23 mouse cellular contexts compared by ENCODE assay signal in the genomic region with DNA sequence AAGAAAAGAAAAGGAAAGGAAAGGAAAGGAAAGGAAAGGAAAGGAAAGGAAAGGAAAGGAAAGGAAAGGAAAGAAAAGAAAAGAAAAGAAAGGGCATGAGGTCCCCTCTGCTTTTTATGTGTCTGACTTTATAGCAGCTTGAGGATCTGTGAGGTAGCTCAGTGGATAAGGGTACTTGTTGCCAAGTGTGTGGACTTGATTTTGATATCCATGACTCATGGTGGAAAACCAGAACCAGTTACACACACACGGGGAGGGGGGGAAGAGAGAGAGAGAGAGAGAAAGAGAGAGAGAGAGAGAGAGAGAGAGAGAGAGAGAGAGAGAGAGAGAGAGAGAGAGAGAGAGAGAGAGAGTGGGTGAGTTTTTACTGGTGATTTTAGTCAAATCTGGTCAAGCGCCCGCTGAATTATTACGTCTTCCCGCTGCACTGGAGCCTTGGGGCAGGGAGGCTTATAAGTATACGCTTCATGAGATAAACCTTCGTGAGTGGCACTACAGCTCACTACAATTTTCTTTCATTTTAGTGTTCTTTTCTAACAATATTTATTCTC.
A peak's percentile ranks its signal among the peaks of the same experiment; 100 is the strongest.
DNase-seq lines count a peak whose midpoint lies in the region; ATAC-seq and TF ChIP-seq lines count a peak whose summit lies in the region.
"Had no signal": no experiment of that assay in that cellular context is flagged by ENCODE, and none has a peak within 500 bp of the region (broad histone marks: within the 10 kb centered on the region; RNA-seq: fewer than 3 reads in every experiment).

No protein-coding gene starts in this region.

- no peaks in the 10 kb centered on the region for H3K79me2 ChIP-seq in MEL (ENCODE audit: control insufficient read depth, insufficient read depth, low read length, poor library complexity)

- 74% methylated on average over 7 of the region's 7 CpGs for WGBS in heart, embryonic 15.5 days
- 88% methylated on average over 7 of the region's 7 CpGs for WGBS in midbrain, embryonic 11.5 days
- WGBS in midbrain, embryonic 15.5 days = 88% methylated on average over 7 of the region's 7 CpGs

- no peak overlapping the region for H3K9ac ChIP-seq in heart, embryonic 15.5 days
- no peak overlapping the region for H3K9ac ChIP-seq in midbrain, embryonic 11.5 days (ENCODE audit: low read length)
- H3K9ac ChIP-seq in midbrain, embryonic 15.5 days = no peak overlapping the region
- H3K9ac ChIP-seq in MEL (ENCODE audit: control insufficient read depth, low read depth, low read length, poor library complexity, severe bottlenecking) = no peak overlapping the region
- H3K9ac ChIP-seq: embryonic facial prominence, embryonic 13.5 days; forebrain, embryonic 12.5 days; hindbrain, embryonic 15.5 days had no signal

- H3K27ac ChIP-seq in heart, embryonic 15.5 days = 0 out of 2 replicates have a peak overlapping the region, but pooled peaks have one; percentile 20
- no peak overlapping the region for H3K27ac ChIP-seq in midbrain, embryonic 11.5 days (ENCODE audit: low read depth, low read length)
- no peak overlapping the region for H3K27ac ChIP-seq in midbrain, embryonic 15.5 days
- H3K27ac ChIP-seq in MEL (ENCODE audit: control insufficient read depth, low read depth, low read length) = no peak overlapping the region
- H3K27ac ChIP-seq: embryonic facial prominence, embryonic 13.5 days; forebrain, embryonic 12.5 days; heart, embryonic 10.5 days; hindbrain, embryonic 15.5 days had no signal

- peaks cover 6% of the 10 kb centered on the region for H3K4me1 ChIP-seq in heart, embryonic 15.5 days (replicated peaks)
- H3K4me1 ChIP-seq in midbrain, embryonic 11.5 days (ENCODE audit: control insufficient read depth, insufficient read depth, low read length) = no peaks in the 10 kb centered on the region
- H3K4me1 ChIP-seq in midbrain, embryonic 15.5 days = no peaks in the 10 kb centered on the region
- H3K4me1 ChIP-seq in MEL (ENCODE audit: control insufficient read depth in 1 of 2, insufficient read depth in 2 of 2, low read length in 2 of 2) = peaks cover 3 to 14% of the 10 kb centered on the region in 2 experiments; a peak in 3 of 4 replicates
- H3K4me1 ChIP-seq: hindbrain, embryonic 15.5 days had no signal

- H3K4me2 ChIP-seq in heart, embryonic 15.5 days = no peak overlapping the region
- no peak overlapping the region for H3K4me2 ChIP-seq in midbrain, embryonic 11.5 days
- H3K4me2 ChIP-seq in midbrain, embryonic 15.5 days = no peak overlapping the region
- H3K4me2 ChIP-seq: embryonic facial prominence, embryonic 13.5 days; forebrain, embryonic 12.5 days; hindbrain, embryonic 15.5 days had no signal

- no peak for TF ChIP-seq RAD21 in MEL (IDR thresholded peaks at IDR 0.05; ENCODE audit: low read depth, low read length)

- no peak for TF ChIP-seq CTCF in MEL (IDR thresholded peaks at IDR 0.05 in 2 of 3, conservative IDR thresholded peaks at IDR 0.05 in 1 of 3; ENCODE audit: control insufficient read depth in 1 of 3, insufficient read depth in 1 of 3, low read depth in 2 of 3, low read length in 3 of 3, poor library complexity in 1 of 3, severe bottlenecking in 1 of 3)

- H3K4me3 ChIP-seq in heart, embryonic 15.5 days = no peak overlapping the region
- H3K4me3 ChIP-seq in midbrain, embryonic 11.5 days (ENCODE audit: low read depth, low read length) = no peak overlapping the region
- H3K4me3 ChIP-seq in midbrain, embryonic 15.5 days = no peak overlapping the region
- no peak overlapping the region for H3K4me3 ChIP-seq in MEL (ENCODE audit: control insufficient read depth in 1 of 2, insufficient read depth in 1 of 2, low read depth in 2 of 2, low read length in 2 of 2)
- H3K4me3 ChIP-seq: embryonic facial prominence, embryonic 13.5 days; forebrain, embryonic 12.5 days; heart, embryonic 10.5 days; hindbrain, embryonic 15.5 days had no signal

- TF ChIP-seq EP300 in MEL (IDR thresholded peaks at IDR 0.05; ENCODE audit: low read depth in 1 of 2, low read length in 2 of 2) = no peak

- H3K27me3 ChIP-seq in heart, embryonic 15.5 days = no peaks in the 10 kb centered on the region
- H3K27me3 ChIP-seq in midbrain, embryonic 11.5 days (ENCODE audit: control insufficient read depth, insufficient read depth, low read length) = no peaks in the 10 kb centered on the region
- H3K27me3 ChIP-seq in midbrain, embryonic 15.5 days (replicated peaks) = no peaks in the 10 kb centered on the region
- H3K27me3 ChIP-seq in MEL (ENCODE audit: control insufficient read depth in 1 of 2, insufficient read depth in 2 of 2, low read length in 2 of 2) = no peaks in the 10 kb centered on the region
- H3K27me3 ChIP-seq: embryonic facial prominence, embryonic 13.5 days; forebrain, embryonic 12.5 days; hindbrain, embryonic 15.5 days; Patski had no signal

- no peak for TF ChIP-seq POLR2A in MEL (IDR thresholded peaks at IDR 0.05; ENCODE audit: control insufficient read depth in 1 of 2, insufficient read depth in 1 of 2, low read depth in 1 of 2, low read length in 2 of 2, poor library complexity in 1 of 2)

- ATAC-seq in heart, embryonic 15.5 days (replicated peaks; ENCODE audit: insufficient number of reproducible peaks, insufficient read depth, low FRiP score, low read depth) = no peak
- no peak for ATAC-seq in midbrain, embryonic 11.5 days (ENCODE audit: low FRiP score)
- ATAC-seq in midbrain, embryonic 15.5 days (replicated peaks) = no peak
- ATAC-seq: activated CD4-positive, CD25-positive, alpha-beta regulatory T cell, adult 4 months; CD4-positive, CD25-positive, alpha-beta regulatory T cell, adult 4 months; forebrain, embryonic 16.5 days; Patski had no signal

- H3K36me3 ChIP-seq in heart, embryonic 15.5 days = no peaks in the 10 kb centered on the region
- no peaks in the 10 kb centered on the region for H3K36me3 ChIP-seq in midbrain, embryonic 11.5 days (ENCODE audit: control insufficient read depth, insufficient read depth, low read length)
- H3K36me3 ChIP-seq in midbrain, embryonic 15.5 days (replicated peaks) = no peaks in the 10 kb centered on the region
- H3K36me3 ChIP-seq in MEL (ENCODE audit: control insufficient read depth in 1 of 2, insufficient read depth in 2 of 2, low read length in 2 of 2) = peaks cover 0 to 10% of the 10 kb centered on the region in 2 experiments; a peak in 2 of 4 replicates
- H3K36me3 ChIP-seq: embryonic facial prominence, embryonic 13.5 days; forebrain, embryonic 12.5 days; heart, embryonic 10.5 days; hindbrain, embryonic 15.5 days had no signal

- no peaks in the 10 kb centered on the region for H3K9me3 ChIP-seq in heart, embryonic 15.5 days (replicated peaks)
- H3K9me3 ChIP-seq in midbrain, embryonic 11.5 days (ENCODE audit: control insufficient read depth, low read length) = no peaks in the 10 kb centered on the region
- H3K9me3 ChIP-seq in midbrain, embryonic 15.5 days = no peaks in the 10 kb centered on the region
- no peaks in the 10 kb centered on the region for H3K9me3 ChIP-seq in MEL (replicated peaks; ENCODE audit: insufficient read depth, low read length)
- H3K9me3 ChIP-seq: embryonic facial prominence, embryonic 13.5 days; forebrain, embryonic 12.5 days; G1E; heart, embryonic 10.5 days; hindbrain, embryonic 15.5 days had no signal

- no peak for DNase-seq in heart, adult 8-10 months (ENCODE audit: low spot score)
- peak; percentile 62 for DNase-seq in midbrain, embryonic 11.5 days (ENCODE audit: low spot score, missing footprints)
- DNase-seq in MEL (ENCODE audit: low read depth, low spot score) = peak; percentile 50
- DNase-seq in adrenal gland, postnatal 10 days = no peak
- DNase-seq in ovary, postnatal 36 days (ENCODE audit: low spot score) = no peak
- DNase-seq: adrenal gland, postnatal 25 days; B cell, adult 2 months; cerebellum, adult 18-20 months; cerebellum, adult 9-11 months; cerebellum, postnatal 36 days; gastrocnemius, postnatal 14 days; heart, postnatal 36 days had no signal

TF ChIP-seq in MEL, 35 proteins besides CTCF, POLR2A, EP300 and RAD21:
- peak; percentile 92 for TF ChIP-seq JUND (IDR thresholded peaks at IDR 0.05; ENCODE audit: low read depth, low read length)
- TF ChIP-seq CHD1 (IDR thresholded peaks at IDR 0.05; ENCODE audit: low read depth, low read length) = no peak

Comparison
In these comparisons a context has a peak if more than half of its experiments do, and no peak if none do; other contexts are left out.
1. DNase-seq: peak in midbrain, embryonic 11.5 days (single experiment) and MEL (single experiment); none in heart, adult 8-10 months (single experiment), adrenal gland, postnatal 10 days (single experiment) and ovary, postnatal 36 days (single experiment).